Mouse (Mus musculus) liver, adult 2 months (tissue): ENCODE measurements around the gene Spg11. TPM values are rescaled to one million over a fixed set of nuclear protein-coding genes. Genes with fewer than 3 reads are reported as not detected.

ENCODE experiments used
- DNase-seq: peaks from one replicate; pipeline ENCODE4 v3.0.0-alpha.2; 2011; ENCODE audit warnings: low read depth, low spot score; ENCODE audit errors: extremely low read depth
- H3K27ac ChIP-seq: fragments of 200-500 bp; replicated peaks from 2 replicates; pipeline ENCODE4 v1.5.1; 2012; ENCODE audit warnings: low read depth, mild to moderate bottlenecking, control low read depth, inconsistent platforms, low read length; ENCODE audit not compliant: insufficient read depth
- H3K27me3 ChIP-seq: fragments of 200-500 bp; 2 replicates; pipeline ENCODE4 v1.6.1; 2012; ENCODE audit warnings: mild to moderate bottlenecking, moderate library complexity, low read length, inconsistent platforms; ENCODE audit not compliant: control insufficient read depth, insufficient read depth
- H3K36me3 ChIP-seq: fragments of 200-500 bp; 2 replicates; pipeline ENCODE4 v1.6.1; 2012; ENCODE audit warnings: low read length, inconsistent platforms; ENCODE audit not compliant: control insufficient read depth, insufficient read depth
- H3K4me1 ChIP-seq: fragments of 200-500 bp; 2 replicates; pipeline ENCODE4 v1.6.1; 2011; ENCODE audit warnings: low read length; ENCODE audit not compliant: control insufficient read depth, insufficient read depth
- H3K4me3 ChIP-seq: fragments of 200-500 bp; 2 replicates; pipeline ENCODE4 v1.5.1; 2011; ENCODE audit warnings: low read depth, mild to moderate bottlenecking, control low read depth, low read length, moderate library complexity; ENCODE audit not compliant: insufficient read depth
- H3K79me2 ChIP-seq: fragments of 200-500 bp; 2 replicates; pipeline ENCODE4 v1.6.1; 2012; ENCODE audit warnings: inconsistent platforms, mild to moderate bottlenecking, low read length, moderate library complexity; ENCODE audit not compliant: control insufficient read depth, insufficient read depth
- H3K9ac ChIP-seq: fragments of 200-500 bp; 2 replicates; pipeline ENCODE4 v1.6.1; 2012; ENCODE audit warnings: low read depth, mild to moderate bottlenecking, control low read depth, inconsistent platforms, low read length
- CTCF ChIP-seq: fragments of 200-500 bp; IDR thresholded peaks from 2 replicates; pipeline ENCODE4 v1.5.1; 2011; ENCODE audit warnings: low read depth, low read length, control low read depth
- POLR2A ChIP-seq: fragments of 200-500 bp; IDR thresholded peaks from 2 replicates; pipeline ENCODE4 v1.6.1; 2011; ENCODE audit warnings: low read length, control low read depth; ENCODE audit not compliant: insufficient read depth; ENCODE audit errors: extremely low read depth
- WGBS: fragments of 180-500 bp; shearing (Covaris S2); methylation state at CpG from one replicate; pipeline ENCODE4 v1.1.7; 2018; 5-methylcytosine and 5-hydroxymethylcytosine counted together
- polyA plus RNA-seq: library from polyadenylated mRNA; depleted of rRNA; stranded (reverse); fragments of >200 nt; gene quantifications from 2 replicates; pipeline ENCODE4 v1.2.3, GENCODE M21; 2012
- total RNA-seq: library from RNA; depleted of rRNA; stranded (reverse); fragments of >200 nt; gene quantifications from 2 replicates; pipeline ENCODE4 v1.2.3, GENCODE M21; 2014

Spg11 gene
- total and polyA plus RNA-seq, 2 experiments, result 4.0 to 9.3 TPM

DNA sequence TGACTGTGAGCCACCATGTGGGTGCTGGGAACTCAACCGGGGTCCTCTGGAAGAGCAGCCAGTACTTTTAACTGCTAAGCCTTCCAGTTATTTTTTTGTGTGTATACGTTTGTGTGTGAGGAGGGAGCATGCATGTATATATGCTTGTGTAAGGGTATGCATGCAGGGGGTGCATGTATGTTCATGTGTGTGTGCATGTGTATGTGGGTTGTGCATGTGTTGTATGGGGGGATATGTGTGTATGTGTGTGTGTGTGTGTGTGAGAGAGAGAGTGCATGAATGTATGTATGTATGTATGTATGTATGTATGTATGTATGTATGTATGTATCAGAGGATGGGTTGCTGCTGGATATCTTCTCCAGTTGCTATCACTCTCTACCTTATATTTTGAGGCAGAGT is 36.3 kb upstream of the Spg11 start:
- no peaks in the 10 kb centered on the region for H3K27me3 ChIP-seq
- peaks cover 21% of the 10 kb centered on the region; the same call in 1 of the 2 replicates for H3K79me2 ChIP-seq
- no peak overlapping the region for H3K4me3 ChIP-seq
- no peak overlapping the region for H3K9ac ChIP-seq
- peaks cover 47% of the 10 kb centered on the region for H3K4me1 ChIP-seq
- no peak for DNase-seq
- TF ChIP-seq POLR2A (no peak), CTCF (no peak)
- H3K36me3 ChIP-seq, result peaks cover 44% of the 10 kb centered on the region
- 92% methylated on average over 2 of the region's 2 CpGs for WGBS
- peak overlapping the region; percentile 15; the same call in 1 of the 2 replicates for H3K27ac ChIP-seq

DNA sequence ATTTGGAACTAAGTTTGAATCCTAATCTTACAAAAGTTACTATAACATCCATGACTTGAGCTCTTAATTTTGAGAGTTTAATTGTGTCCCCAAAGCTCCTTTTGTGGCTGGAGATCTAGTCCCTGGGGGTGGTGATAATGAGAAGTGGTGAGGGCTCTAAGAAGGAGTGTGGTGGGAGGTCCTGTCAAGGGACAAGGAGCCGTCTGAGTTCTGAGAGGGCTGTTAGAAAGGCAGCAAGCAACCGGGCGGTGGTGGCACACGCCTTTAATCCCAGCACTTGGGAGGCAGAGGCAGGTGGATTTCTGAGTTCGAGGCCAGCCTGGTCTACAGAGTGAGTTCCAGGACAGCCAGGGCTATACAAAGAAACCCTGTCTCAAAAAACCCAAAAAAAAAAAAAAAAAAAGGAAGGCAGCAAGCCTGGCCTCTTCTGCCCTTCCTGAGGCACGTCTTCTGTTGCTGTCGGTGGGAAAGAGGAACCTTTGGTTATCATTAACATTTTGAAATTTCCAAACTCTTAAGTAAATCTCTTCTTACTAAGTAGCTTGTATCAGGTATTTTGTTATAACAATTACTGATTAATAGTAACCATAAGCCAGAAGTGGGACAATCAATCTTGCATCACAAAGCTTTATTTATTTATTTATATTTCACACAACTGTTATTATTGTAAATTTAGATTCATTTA is 35.6 kb upstream of the Spg11 start:
- no peak for DNase-seq
- no peak overlapping the region for H3K4me3 ChIP-seq
- no peaks in the 10 kb centered on the region for H3K27me3 ChIP-seq
- no peak overlapping the region for H3K27ac ChIP-seq
- WGBS, result 72% methylated on average over 7 of the region's 7 CpGs
- peaks cover 46% of the 10 kb centered on the region for H3K36me3 ChIP-seq
- H3K4me1 ChIP-seq, result peaks cover 47% of the 10 kb centered on the region
- no peak overlapping the region for H3K9ac ChIP-seq
- H3K79me2 ChIP-seq, result peaks cover 28% of the 10 kb centered on the region; the same call in 1 of the 2 replicates
- TF ChIP-seq POLR2A, result no peak
- TF ChIP-seq CTCF, result no peak

DNA sequence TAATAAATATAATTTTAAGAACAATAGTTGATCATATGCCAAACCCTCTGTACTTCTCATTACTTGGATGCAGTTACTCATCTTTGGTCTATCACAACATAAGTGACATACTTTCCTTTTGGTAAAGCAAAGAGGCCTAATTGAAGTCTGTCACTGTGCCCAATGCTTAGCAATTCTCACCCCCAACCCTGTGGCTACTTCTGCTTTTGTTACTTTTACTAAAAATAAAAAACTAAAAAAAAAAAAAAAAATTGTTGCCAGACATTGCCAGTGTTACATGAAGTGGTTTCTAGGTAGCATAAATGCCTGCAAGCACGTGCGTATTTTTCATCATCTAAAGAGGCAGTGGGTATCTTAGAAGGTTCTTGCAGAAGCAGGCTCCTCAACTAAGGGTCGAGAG is 34.7 kb upstream of the Spg11 start:
- 90% methylated on average over 3 of the region's 3 CpGs for WGBS
- no peak overlapping the region for H3K4me3 ChIP-seq
- H3K36me3 ChIP-seq, result peaks cover 46% of the 10 kb centered on the region
- DNase-seq, result no peak
- H3K27me3 ChIP-seq, result no peaks in the 10 kb centered on the region
- peaks cover 33% of the 10 kb centered on the region; the same call in 1 of the 2 replicates for H3K79me2 ChIP-seq
- H3K4me1 ChIP-seq, result peaks cover 43% of the 10 kb centered on the region
- H3K9ac ChIP-seq, result no peak overlapping the region
- no peak for TF ChIP-seq CTCF
- no peak overlapping the region for H3K27ac ChIP-seq

- Histone ChIP-seq H3K9ac (peak overlapping the region; percentile 44), H3K79me2 (peaks cover 35% of the 10 kb centered on the region; the same call in 1 of the 2 replicates), H3K27me3 (no peaks in the 10 kb centered on the region), H3K36me3 (peaks cover 46% of the 10 kb centered on the region), H3K4me3 (no peak overlapping the region; the same call in 1 of the 2 replicates), H3K27ac (peak overlapping the region; percentile 0), H3K4me1 (peaks cover 43% of the 10 kb centered on the region)
- 76% methylated on average over 1 of the region's 1 CpGs for WGBS
- no peak for TF ChIP-seq CTCF
- no peak for TF ChIP-seq POLR2A
- DNase-seq, result peak; percentile 87
These were observed 33.0 kb upstream of the Spg11 start for GRCm38 (mm10) chr2:122151221-122151620.

- 11% methylated on average over 3 of the region's 3 CpGs for WGBS
- TF ChIP-seq POLR2A (no peak), CTCF (no peak)
- Histone ChIP-seq H3K4me1 (peaks cover 32% of the 10 kb centered on the region), H3K27ac (peak overlapping the region; percentile 96; the same call in 1 of the 2 replicates), H3K4me3 (peak overlapping the region; percentile 86), H3K27me3 (no peaks in the 10 kb centered on the region), H3K79me2 (peaks cover 35% of the 10 kb centered on the region; the same call in 1 of the 2 replicates), H3K9ac (peak overlapping the region; percentile 90), H3K36me3 (peaks cover 41% of the 10 kb centered on the region)
- no peak for DNase-seq
These were observed 31.5 kb upstream of the Spg11 start for GRCm38 (mm10) chr2:122149716-122150115.

GRCm38 (mm10) chr2:122149316-122149715 is 31.1 kb upstream of the Spg11 start:
- peaks cover 35% of the 10 kb centered on the region; the same call in 1 of the 2 replicates for H3K79me2 ChIP-seq
- DNase-seq, result peak; percentile 45
- no peaks in the 10 kb centered on the region for H3K27me3 ChIP-seq
- WGBS, result 12% methylated on average over 6 of the region's 6 CpGs
- H3K4me3 ChIP-seq, result peak overlapping the region; percentile 86
- H3K27ac ChIP-seq, result peak overlapping the region; percentile 96
- H3K4me1 ChIP-seq, result peaks cover 30% of the 10 kb centered on the region
- TF ChIP-seq CTCF (no peak), POLR2A (no peak)
- peak overlapping the region; percentile 90 for H3K9ac ChIP-seq
- H3K36me3 ChIP-seq, result peaks cover 39% of the 10 kb centered on the region
